Mouse (Mus musculus): Measurements from ENCODE around the gene Saxo1. TPM values are rescaled to one million over a fixed set of nuclear protein-coding genes. Genes with fewer than 3 reads are reported as not detected.

Gene Saxo1
- total RNA-seq, 2 experiments from 2014 or later = not detected

DNA sequence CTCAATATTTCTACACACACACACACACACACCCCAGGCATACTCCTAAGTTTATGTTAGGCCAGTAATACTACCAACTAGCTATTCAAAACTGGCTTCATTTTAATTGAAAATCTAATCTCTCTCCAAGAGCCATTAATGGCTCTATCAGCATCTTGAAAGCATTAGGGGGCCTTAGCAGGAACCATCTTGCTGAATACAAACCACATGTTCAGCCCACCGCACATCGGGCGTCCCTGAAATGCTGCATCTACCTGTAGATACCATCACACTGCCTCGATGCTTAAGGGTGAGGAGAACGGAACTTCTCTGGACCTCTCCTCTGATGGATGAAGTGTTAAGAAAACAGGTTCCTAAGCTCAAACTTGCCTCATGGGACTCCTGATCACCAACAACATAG is 93.3 kb downstream of the Saxo1 start:
- H3K4me3 ChIP-seq = no peak overlapping the region
- no peak for TF ChIP-seq CTCF (IDR thresholded peaks at IDR 0.05)
- intact Hi-C loops (cut with DNase I) = no loop called here
- DNase-seq (ENCODE audit: extremely low spot score in 1 of 2, low spot score in 2 of 2) = no peak
- no peak overlapping the region for H3K27ac ChIP-seq

DNA sequence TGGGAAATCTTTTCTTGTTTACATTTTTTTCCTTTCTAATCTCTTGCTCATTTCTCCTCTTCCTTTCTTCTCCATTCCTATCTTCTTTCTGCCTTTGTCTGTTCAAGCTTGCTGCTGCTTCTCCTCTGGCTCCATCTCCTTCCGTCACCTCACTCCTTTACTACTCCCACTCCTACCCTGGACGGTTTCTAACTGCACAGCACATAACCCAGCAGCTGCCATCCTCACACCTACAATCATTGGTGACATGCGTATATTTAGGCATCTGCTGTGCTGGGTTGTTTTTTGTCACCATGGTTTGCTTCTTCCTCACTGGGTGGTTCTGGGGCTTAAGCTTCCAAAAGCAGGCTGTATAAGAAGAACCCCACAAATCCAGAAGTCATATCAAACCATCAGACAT is 107.7 kb downstream of the Saxo1 start:
- no peak for DNase-seq (ENCODE audit: extremely low spot score in 1 of 2, low spot score in 2 of 2)
- no peak for TF ChIP-seq CTCF (IDR thresholded peaks at IDR 0.05)

DNA sequence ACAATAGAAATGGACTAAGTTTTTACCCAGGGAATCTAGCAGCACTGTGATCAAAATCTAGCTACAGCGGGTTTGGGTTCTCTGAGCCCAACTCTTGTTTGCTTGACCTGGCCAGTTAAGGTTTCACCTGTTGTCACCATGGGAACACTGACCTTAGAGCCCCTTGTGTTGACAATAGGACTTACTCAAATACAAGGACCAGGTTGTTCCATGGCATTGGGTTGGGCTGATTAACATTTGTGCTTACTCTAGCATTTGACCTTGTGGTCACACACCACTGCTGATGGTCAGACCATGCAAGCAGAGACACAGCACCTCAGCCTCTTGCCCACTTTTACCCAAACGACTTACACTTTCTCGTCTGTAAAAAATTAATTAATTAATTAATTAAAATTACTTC is 121.8 kb downstream of the Saxo1 start:
- intact Hi-C loops (cut with DNase I) = no loop called here
- Histone ChIP-seq H3K27ac (no peak overlapping the region), H3K4me3 (no peak overlapping the region)
- no peak for DNase-seq (ENCODE audit: extremely low spot score in 1 of 2, low spot score in 2 of 2)
- TF ChIP-seq CTCF (IDR thresholded peaks at IDR 0.05) = no peak

More for the DNA sequence above, 107.7 kb downstream of the Saxo1 start:
- no peak overlapping the region for H3K4me3 ChIP-seq
- H3K27ac ChIP-seq = no peak overlapping the region
- intact Hi-C loops (cut with DNase I) = no loop called here

DNA sequence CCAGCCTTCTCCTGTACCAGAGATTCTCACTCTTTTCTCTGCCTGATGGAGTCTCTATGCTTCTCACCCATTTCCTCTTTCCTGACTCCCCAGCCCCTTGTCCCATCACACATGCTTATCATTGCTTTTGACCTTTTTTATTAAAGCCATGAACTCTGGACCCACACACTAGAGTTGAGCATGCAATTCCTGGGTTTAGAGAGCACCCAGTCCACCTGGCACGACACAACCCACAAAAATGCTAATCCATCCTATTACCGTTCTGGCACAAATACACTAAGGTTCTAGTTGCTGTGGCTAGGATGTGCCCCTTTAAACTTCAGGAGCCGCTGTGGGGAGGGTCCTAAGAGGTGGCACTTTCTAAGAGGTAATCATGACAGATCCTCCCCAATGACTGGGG is 122.5 kb downstream of the Saxo1 start:
- Histone ChIP-seq H3K27ac (no peak overlapping the region), H3K4me3 (no peak overlapping the region)
- DNase-seq (ENCODE audit: extremely low spot score in 1 of 2, low spot score in 2 of 2) = no peak
- intact Hi-C loops (cut with DNase I) = no loop called here
- no peak for TF ChIP-seq CTCF (IDR thresholded peaks at IDR 0.05)

DNA sequence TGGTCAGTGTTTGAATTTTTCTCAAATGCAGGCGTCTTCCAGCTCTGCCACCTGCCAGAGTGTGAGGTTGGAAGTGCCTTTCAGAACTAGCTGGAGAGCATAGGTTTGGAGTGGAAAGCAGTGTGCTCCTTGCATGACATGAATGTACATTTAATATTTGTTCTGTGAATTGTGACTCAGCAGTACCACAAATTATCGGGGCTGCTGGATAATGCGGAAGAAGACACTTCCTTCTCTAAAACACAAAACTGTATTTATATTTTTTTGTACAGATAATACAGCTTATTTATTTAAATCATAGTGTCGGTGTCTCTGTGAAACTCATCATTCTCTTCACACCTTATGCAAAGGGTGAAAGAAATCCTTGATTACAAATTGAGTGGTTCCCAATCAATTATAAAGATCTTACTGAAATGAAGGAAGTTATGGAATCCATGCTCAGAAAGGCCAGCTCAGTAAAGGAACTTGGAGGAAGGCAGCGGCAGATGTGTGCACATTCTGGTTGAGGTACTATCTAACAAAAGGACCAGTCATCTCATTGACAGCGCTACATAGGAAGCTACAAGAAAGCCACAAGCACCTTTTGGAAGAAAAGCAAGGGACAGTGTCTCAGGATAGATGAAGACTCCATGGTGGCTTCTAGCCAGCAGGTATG is 129.9 kb downstream of the Saxo1 start:
- intact Hi-C loops (cut with DNase I) = no loop called here
- no peak for TF ChIP-seq CTCF (IDR thresholded peaks at IDR 0.05)
- DNase-seq (ENCODE audit: extremely low spot score in 1 of 2, low spot score in 2 of 2) = no peak
- no peak overlapping the region for H3K4me3 ChIP-seq
- no peak overlapping the region for H3K27ac ChIP-seq

DNA sequence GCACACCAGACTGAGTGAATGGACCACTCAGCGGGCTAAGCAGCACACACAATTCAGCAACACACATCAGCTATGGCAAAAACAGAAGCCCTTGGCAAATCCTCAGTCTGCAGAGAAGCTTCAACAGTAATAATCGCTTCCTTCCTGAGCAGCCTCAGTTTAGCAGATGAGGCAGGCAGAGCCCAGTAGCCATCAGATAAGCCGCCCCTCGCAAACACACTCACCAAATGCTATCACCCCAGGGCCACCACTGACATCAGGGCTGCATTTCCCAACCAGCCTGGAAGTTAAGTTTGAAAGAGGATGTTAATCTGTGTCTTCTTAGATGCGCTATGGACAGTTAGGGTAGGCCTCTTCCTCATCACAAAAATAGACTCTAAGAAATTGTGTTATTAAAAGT is 130.8 kb downstream of the Saxo1 start:
- no peak overlapping the region for H3K4me3 ChIP-seq
- DNase-seq (ENCODE audit: extremely low spot score in 1 of 2, low spot score in 2 of 2) = no peak
- H3K27ac ChIP-seq = no peak overlapping the region
- intact Hi-C loops (cut with DNase I) = no loop called here
- no peak for TF ChIP-seq CTCF (IDR thresholded peaks at IDR 0.05)

DNA sequence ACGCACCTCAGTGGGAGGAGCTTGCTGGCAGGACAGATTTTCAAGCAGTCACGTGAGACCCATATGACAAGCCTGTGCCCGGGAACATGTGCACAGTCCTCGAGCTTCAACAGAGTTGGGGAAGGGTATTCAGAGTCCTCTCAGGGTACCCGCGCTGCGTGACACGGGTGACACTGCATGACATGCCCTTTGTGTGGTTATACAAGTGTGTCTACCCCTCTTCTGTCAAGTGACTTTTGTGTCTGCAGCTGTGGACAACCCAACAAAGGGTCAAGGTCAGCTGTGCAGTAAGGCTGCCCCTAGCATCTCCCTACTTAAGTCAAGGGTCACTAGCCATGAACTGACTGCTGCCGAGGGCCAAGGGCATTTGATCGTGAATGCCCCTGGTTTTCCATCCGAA is 131.6 kb downstream of the Saxo1 start:
- intact Hi-C loops (cut with DNase I) = no loop called here
- H3K4me3 ChIP-seq = no peak overlapping the region
- no peak for DNase-seq (ENCODE audit: extremely low spot score in 1 of 2, low spot score in 2 of 2)
- TF ChIP-seq CTCF (IDR thresholded peaks at IDR 0.05) = no peak
- no peak overlapping the region for H3K27ac ChIP-seq

DNA sequence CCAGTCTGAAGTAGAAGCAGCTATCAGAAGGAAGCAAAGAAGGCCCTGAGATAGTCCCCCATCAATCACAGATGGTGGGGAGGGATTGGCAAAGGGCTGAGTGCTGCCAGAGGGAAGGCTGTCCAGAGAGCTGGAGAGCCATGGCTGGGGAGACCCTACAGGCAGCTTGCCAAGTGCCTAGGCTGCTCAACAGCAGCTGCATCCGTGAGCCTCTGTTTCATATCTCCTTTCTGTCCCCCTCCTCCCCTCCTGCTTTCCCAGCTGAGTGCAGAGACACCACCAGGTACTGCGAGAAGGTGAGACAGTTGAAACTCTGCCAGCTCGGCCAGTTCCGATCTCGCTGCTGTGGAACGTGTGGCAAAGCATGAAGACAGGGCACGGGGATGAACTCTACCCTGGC is 132.5 kb downstream of the Saxo1 start:
- H3K4me3 ChIP-seq = no peak overlapping the region
- H3K27ac ChIP-seq = no peak overlapping the region
- intact Hi-C loops (cut with DNase I) = no loop called here
- no peak for DNase-seq (ENCODE audit: extremely low spot score in 1 of 2, low spot score in 2 of 2)
- TF ChIP-seq CTCF (IDR thresholded peaks at IDR 0.05) = no peak

DNA sequence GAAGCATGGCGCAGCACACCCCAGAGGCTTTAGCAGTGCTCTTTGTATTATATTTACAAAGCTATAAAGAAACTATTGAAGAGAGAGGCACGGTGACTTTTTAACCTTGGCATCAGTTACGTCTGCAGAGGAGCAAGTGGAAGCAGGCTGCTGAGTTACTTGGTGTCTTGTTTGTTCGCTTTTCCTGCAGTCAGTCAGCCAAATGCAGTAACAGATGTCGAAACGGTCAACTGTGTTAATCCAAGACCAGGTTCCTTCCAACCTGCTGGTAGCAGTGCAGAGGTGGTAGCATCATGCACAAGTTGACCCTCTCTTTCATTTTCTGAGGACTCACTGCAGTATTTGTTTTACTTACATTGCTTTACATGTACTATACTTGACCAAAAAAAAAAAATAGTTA is 135.5 kb downstream of the Saxo1 start:
- TF ChIP-seq CTCF (IDR thresholded peaks at IDR 0.05) = no peak
- intact Hi-C loops (cut with DNase I) = no loop called here
- H3K27ac ChIP-seq = no peak overlapping the region
- no peak for DNase-seq (ENCODE audit: extremely low spot score in 1 of 2, low spot score in 2 of 2)
- no peak overlapping the region for H3K4me3 ChIP-seq

DNA sequence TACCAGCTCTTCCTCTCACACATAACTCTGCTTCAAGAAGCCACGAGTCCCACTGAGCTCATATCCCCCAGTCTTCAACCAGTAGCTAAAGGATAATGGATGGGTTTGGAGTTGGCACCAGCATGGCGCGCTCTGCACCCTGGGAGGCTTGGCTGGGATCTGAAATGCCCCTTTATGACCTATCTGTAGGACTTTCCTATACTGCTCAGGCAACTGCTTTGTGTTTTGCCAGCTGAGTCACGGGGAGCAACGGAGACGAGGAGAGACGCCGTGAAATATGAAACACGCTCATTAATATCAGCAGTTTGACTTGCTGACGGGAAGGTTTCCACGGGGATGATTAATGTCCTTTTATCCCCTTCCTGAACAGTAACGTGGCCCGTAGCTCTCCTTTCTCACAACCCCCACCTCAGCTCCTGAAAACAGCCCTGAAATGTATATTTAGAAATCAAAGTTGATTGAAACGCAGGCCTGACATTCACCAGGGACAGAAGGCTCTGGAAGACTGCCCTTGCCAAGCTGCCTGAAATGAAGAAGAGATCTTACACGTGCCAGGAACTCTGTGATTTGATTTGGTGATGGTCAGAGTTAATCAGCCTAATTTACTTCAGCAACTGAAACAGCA is 141.6 kb downstream of the Saxo1 start:
- Histone ChIP-seq H3K4me3 (no peak overlapping the region), H3K27ac (no peak overlapping the region)
- TF ChIP-seq CTCF (IDR thresholded peaks at IDR 0.05) = no peak
- no peak for DNase-seq (ENCODE audit: extremely low spot score in 1 of 2, low spot score in 2 of 2)
- intact Hi-C loops (cut with DNase I) = no loop called here

DNA sequence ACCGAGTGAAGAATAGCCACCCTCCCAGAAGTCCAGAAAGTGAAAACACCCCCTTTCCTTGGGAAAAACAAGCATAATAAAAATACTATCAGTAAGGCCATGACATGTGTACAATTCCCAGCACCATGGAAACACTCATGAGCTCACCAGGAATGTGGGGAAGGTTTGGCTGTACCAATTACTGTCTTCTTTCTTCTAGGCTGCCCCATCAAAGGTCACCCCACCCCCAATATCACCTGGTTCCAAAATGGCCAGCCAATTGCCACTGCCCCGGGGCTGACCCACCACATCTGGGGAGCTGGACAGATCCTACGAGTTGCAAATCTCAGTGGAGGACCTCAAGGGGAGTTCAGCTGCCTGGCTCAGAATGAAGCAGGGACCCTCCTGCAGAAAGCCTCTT is 144.7 kb downstream of the Saxo1 start:
- intact Hi-C loops (cut with DNase I) = no loop called here
- DNase-seq (ENCODE audit: extremely low spot score in 1 of 2, low spot score in 2 of 2) = no peak
- Histone ChIP-seq H3K4me3 (no peak overlapping the region), H3K27ac (no peak overlapping the region)
- no peak for TF ChIP-seq CTCF (IDR thresholded peaks at IDR 0.05)

DNA sequence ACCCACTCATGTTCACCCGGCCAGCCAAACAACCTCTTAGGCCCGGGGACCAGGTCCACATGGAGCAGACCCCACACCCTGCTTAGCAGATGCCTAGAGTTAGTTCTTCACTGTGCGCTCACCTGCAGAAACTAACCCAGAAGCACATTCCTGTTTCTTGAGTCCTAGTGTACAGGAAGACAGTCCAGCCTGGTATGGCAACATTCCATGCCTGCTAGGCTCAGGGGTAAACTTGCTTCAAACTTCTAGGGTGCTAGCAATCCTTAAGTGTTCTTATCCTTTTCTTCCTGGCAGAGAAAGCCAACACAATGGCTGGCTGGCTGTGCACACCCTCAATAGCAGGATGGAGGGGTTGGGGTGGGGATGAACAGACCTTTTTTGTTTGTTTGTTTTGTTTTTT is 147.2 kb downstream of the Saxo1 start:
- H3K27ac ChIP-seq = no peak overlapping the region
- H3K4me3 ChIP-seq = no peak overlapping the region
- DNase-seq (ENCODE audit: extremely low spot score in 1 of 2, low spot score in 2 of 2) = no peak
- TF ChIP-seq CTCF (IDR thresholded peaks at IDR 0.05) = no peak
- intact Hi-C loops (cut with DNase I) = no loop called here

DNA sequence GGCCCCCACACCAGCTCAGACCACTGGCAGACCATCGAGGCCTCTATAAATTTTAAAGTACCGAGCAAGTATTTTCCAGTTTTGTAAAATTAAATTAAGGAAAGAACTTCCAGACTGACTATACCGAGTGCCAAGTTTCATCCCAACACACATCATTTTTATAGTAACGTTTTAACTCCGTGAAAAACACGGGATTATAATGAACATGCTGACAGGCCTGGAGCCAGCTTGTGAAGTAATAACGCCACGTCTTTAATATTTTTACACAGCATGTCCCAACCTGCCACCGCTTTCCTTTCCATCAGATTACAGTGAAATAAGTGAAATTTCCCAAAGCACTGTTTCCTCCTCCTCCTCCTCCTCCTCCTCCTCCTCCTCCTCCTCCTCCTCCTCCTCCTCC is 149.7 kb downstream of the Saxo1 start:
- TF ChIP-seq CTCF (IDR thresholded peaks at IDR 0.05) = no peak
- no peak overlapping the region for H3K4me3 ChIP-seq
- H3K27ac ChIP-seq = no peak overlapping the region
- intact Hi-C loops (cut with DNase I) = no loop called here
- DNase-seq (ENCODE audit: extremely low spot score in 1 of 2, low spot score in 2 of 2) = no peak
